Mouse (Mus musculus): Measurements from ENCODE around the gene Ptk7. TPM values are rescaled to one million over a fixed set of nuclear protein-coding genes. Genes with fewer than 3 reads are reported as not detected.

Gene Ptk7
- total RNA-seq, 2 experiments from 2014 or later = 0.14 to 0.20 TPM

- peak; percentile 80 for ATAC-seq (replicated peaks; ENCODE audit: low FRiP score, low TSS enrichment, poor library complexity, severe bottlenecking)
Observed at GRCm38 (mm10) chr17:46645561-46646321, 16.4 kb upstream of the Ptk7 start, which contains the start of the genes Klc4 and Mrpl2. TSS of gene Klc4 (minus strand) at chr17:46646022. TSS of gene Mrpl2 (plus strand) at chr17:46646229.

- ATAC-seq (replicated peaks; ENCODE audit: low FRiP score, low TSS enrichment, poor library complexity, severe bottlenecking) = no peak
Observed at GRCm38 (mm10) chr17:46644916-46645475, 15.7 kb upstream of the Ptk7 start.

DNA sequence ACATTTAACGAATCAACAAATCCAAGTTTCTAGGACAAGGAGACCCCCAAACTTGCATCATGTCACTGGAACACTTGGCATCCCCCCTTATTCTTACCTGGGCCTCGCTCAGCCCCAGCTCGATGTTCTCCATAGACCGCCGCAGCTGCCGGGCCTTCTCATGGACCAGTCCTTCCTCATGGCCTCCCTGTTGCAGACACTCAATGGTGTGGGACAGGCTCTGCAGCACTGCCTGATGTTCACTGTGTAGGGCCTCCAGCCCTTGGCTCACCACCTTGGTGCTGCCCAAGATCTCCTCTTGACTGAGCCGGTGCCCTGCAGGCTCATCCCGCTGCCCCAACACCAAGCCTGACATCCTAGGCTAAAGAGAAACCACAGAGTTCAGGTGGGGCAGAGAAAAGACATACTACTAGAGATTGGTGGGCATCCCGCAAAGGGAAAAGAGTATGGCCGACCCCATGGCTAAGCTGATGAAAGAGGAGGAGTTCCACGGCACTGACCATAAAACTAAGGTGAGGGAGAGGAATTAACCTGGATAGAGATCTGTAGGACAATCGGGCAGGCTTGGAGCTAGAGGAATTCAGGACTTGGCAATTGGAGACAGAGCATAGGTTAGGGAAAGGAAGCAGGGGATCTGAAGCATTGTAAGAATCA is 15.0 kb upstream of the Ptk7 start:
- ATAC-seq (replicated peaks; ENCODE audit: low FRiP score, low TSS enrichment, poor library complexity, severe bottlenecking) = no peak

DNA sequence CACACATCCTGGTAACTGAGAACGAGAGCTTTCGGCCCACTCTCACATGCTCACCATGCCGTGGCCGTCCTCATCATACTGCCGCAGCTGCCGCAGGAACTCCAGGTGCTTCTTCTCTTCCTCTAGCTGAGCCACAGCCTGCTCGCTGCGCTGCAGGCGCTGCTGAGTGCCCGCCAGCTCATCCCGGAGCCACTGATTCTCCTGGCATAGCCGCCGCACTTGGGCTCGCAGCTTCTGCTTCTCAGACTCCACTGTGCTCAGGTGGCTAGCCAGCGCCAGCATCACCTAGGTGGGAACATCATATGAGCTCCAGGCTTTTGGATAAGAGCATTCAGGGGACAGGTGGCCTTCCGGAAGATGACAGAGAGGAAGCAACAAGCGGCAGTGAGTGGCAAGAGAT is 12.8 kb upstream of the Ptk7 start:
- ATAC-seq (replicated peaks; ENCODE audit: low FRiP score, low TSS enrichment, poor library complexity, severe bottlenecking) = no peak

GRCm38 (mm10) chr17:46639929-46640328 is 10.6 kb upstream of the Ptk7 start:
- ATAC-seq (replicated peaks; ENCODE audit: low FRiP score, low TSS enrichment, poor library complexity, severe bottlenecking) = no peak

GRCm38 (mm10) chr17:46636831-46637523 is 7.7 kb upstream of the Ptk7 start:
- ATAC-seq (replicated peaks; ENCODE audit: low FRiP score, low TSS enrichment, poor library complexity, severe bottlenecking) = peak; percentile 53; the same call in 1 of the 2 replicates

DNA sequence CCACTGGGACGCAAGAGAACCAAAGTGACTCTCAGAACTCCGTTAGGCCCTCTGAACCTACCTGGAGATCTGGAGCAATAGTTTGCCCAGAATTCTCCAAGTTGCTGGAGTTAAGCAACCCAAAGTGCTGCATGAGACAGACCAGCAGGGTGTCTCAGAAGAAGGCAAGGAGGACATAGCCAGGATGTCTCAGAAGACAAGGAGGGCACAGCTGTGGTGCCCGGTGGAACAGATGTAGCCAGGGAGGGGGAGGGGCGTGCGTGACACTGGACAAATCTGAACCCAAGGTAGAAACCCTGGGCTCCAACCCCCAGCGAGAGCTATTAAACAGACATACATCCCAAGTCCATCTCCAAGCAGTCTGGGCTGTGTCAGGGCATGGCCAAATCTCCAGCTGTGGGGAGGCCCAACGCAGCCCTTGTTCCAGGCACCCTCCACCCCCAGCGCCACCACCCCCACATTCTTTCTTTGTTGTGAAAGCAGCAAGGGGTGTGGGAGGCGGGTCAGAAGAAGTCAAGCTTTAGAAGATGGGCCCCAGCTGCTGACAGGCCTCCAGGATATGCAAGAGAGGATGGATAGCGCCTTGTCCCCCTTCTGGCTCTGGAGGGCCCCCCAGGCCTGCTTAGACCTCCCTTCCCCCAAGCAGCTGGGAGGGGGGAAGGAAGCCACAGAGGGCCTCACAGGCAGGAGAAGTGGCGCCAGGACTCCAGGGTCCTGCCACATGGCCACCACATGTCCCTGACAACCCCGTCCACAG is 559 bp upstream of the Ptk7 start:
- ATAC-seq (replicated peaks; ENCODE audit: low FRiP score, low TSS enrichment, poor library complexity, severe bottlenecking) = no peak

GRCm38 (mm10) chr17:46628471-46628790 is 873 bp downstream of the Ptk7 start:
- ATAC-seq (replicated peaks; ENCODE audit: low FRiP score, low TSS enrichment, poor library complexity, severe bottlenecking) = no peak

DNA sequence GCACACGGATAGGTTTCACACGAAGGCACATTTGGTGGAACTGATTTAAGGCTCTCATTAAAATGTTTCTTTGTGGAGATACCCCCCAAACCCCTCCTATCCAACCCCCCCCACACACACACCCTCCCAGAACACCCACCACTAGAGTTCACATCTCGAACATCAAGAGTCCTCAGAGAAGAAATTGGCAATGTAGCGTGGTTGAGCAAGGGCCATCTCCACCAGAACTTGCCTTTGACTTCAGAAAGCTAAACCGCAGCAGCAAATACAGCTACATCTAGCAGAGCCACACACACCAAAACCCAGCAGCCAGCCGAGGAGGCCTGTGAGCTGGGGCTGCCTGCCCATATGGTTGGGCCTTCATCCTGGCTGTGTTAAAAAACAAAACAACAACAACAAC is 1.9 kb downstream of the Ptk7 start:
- ATAC-seq (replicated peaks; ENCODE audit: low FRiP score, low TSS enrichment, poor library complexity, severe bottlenecking) = no peak

DNA sequence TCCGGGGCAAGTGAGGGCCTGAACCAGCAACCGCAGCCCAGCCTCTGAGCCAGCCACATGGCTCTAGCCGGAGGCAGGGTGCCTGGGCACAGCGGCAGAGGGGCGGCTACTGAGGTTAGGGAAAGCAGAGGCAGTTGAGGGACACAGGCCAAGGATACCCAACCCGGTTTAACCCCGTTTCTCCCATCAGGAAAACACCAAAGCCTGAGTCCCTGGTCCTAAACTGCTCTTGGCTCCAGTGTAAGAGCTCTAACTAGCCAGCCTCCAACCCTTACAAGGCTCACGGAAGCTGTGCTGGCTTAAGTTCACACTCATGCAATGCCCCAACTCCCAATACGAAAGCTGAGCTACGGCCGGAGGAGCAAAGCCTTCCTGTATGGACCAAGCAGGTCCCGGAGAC is 4.7 kb downstream of the Ptk7 start:
- ATAC-seq (replicated peaks; ENCODE audit: low FRiP score, low TSS enrichment, poor library complexity, severe bottlenecking) = no peak

DNA sequence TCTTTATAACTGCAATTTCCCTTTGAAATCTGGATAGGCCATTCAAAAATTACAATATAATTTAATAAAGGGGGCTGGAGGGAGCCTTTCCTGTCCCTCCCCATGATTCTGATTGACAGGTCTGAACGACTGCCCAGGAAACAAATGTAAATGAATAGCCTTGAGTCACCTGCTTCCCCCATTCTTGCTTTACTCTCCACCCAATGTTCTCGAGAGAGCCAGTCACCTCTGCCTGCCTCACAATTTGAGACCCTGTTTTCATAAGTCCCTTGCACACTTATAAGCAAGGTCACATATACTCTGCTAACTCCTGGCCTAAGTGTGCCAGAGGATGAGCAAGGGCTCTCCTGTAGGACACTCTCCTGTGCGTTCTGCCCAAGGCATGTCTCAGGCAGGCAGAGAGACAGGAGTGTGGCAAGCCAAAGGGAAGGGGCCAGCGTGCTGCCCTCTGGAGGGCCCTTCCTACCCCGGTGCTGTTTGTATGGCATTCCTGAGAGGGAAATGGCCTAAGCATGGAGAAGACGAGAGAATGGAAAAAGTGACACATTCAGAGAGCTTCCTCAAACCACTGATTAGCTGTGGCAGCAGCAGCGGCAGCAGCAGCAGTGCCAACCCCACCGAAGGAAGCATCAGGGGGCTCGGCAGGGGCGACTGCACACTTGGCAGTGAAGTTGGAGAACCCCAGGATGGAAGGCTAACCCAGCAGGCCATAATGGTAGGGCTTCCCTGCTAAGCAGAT is 5.3 kb downstream of the Ptk7 start:
- no peak for ATAC-seq (replicated peaks; ENCODE audit: low FRiP score, low TSS enrichment, poor library complexity, severe bottlenecking)

DNA sequence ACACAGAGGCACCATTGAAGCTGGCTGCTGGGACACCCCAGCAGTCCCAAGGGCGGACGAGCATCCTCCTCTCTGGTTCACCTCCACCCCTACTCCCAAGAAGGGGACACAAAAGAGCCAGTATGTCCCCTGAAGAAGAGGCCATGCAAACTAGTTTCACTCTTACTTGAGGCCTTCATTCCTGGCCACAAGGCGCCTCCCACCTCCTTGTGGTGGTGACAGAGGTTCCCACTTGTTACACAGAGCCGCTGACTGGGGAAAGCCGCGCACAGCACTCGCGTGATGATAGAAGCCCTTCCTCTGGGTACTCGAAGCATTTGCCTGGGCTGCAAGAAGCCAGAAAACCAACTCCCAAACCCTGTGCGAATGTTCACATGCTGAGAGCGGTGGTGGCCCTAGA is 7.0 kb downstream of the Ptk7 start:
- ATAC-seq (replicated peaks; ENCODE audit: low FRiP score, low TSS enrichment, poor library complexity, severe bottlenecking) = no peak

- no peak for ATAC-seq (replicated peaks; ENCODE audit: low FRiP score, low TSS enrichment, poor library complexity, severe bottlenecking)
Observed at GRCm38 (mm10) chr17:46621324-46621723, 8.0 kb downstream of the Ptk7 start.

DNA sequence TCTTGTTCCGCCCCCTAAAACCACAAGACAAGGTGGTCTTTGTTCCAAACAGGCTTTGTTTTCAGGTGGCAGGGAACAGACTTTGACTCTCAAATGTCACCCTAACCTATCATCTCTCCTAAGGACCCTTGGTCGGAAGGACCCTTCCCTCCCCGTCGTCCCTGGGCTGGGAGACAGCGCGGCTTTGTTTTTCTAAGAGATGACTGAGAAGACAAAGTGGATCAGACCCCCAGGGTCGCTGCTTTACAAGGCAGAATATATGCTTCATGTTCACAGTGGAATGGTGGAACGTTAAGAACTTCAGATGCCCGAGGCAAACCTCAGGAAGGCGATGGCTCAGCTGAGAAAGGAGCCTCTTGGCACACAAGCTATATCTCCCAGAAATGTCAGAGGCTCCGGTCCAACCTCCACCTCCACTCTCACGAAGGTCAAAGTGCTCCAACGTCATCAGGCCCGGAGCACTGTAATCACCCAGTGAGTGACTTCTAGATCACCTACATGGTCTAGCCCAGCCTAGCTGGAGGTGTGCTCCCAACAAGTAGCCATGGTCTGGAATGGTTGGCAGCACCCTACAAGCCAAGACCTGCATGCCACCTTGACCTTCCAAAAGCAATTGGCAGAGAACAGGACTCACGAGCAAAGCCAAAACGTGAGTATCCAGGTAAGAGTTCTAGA is 9.5 kb downstream of the Ptk7 start:
- no peak for ATAC-seq (replicated peaks; ENCODE audit: low FRiP score, low TSS enrichment, poor library complexity, severe bottlenecking)

DNA sequence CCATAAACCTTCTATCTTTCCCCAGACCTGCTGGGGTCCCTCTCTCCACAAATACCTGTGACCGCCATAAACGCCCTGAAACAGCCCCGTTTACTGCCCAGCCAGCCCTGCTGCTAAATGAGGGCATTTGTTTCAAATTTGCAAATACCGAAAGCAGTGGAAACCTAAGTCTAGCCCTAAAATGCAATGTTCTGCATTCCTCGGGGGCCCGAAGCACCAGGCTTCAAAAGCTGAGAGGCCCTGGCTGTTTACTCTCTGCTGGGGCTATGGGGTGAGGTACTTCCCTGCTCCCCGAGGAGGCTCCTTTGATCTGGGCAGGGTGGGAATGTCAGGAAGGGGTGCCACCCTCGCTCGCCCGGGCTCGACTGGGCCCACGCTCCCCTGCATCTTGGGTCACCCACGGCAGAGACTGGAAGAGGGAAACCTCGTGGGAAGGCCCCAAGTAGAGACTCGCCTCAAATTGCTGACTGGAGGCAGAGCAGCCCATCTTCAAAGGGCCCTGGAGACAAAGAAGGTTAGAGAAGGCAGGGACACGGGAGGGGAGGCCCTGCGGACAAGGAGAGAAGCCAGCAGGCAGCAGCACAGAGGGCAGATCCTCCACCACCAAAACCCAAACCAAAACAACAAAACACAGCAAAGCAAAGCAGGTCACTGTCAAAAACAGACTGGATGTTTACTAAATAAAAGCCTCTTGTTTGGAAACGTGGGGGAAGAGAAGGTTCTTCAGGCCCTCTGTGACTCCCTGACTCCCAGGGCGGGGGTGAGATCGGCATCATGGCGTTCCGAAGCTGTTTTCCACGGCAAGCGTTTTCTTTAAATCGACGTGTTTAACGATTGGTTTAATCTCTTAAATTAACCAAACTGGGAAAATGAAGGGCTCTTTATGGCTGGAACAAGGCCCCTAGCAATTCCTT is 10.3 kb downstream of the Ptk7 start:
- no peak for ATAC-seq (replicated peaks; ENCODE audit: low FRiP score, low TSS enrichment, poor library complexity, severe bottlenecking)

- no peak for ATAC-seq (replicated peaks; ENCODE audit: low FRiP score, low TSS enrichment, poor library complexity, severe bottlenecking)
Observed at GRCm38 (mm10) chr17:46618394-46618768, 10.9 kb downstream of the Ptk7 start.

GRCm38 (mm10) chr17:46617799-46618198 is 11.5 kb downstream of the Ptk7 start:
- ATAC-seq (replicated peaks; ENCODE audit: low FRiP score, low TSS enrichment, poor library complexity, severe bottlenecking) = no peak

All from megakaryocyte-erythroid progenitor cell, adult 5-6 weeks (primary cell).